Mouse (Mus musculus): ENCODE results near the gene Fam219b. TPM values are rescaled to one million over a fixed set of nuclear protein-coding genes. Genes with fewer than 3 reads are reported as not detected.

The Fam219b gene
- polyA plus RNA-seq, 1 experiment from 2014 or later: 19.0 TPM

GRCm38 (mm10) chr9:57558625-57559024 is 21.3 kb downstream of the Fam219b start:
- Histone ChIP-seq H3K9me3 (ENCODE audit: low read length) (no peaks in the 10 kb centered on the region), H3K27ac (ENCODE audit: low read length) (no peak overlapping the region), H3K9ac (replicated peaks; ENCODE audit: low read length) (no peak overlapping the region), H3K27me3 (ENCODE audit: insufficient read depth, low read length) (0 out of 2 replicates have a peak, but pooled peaks cover 3% of the 10 kb centered on the region), H3K4me1 (ENCODE audit: insufficient read depth, low read length) (peaks cover 27% of the 10 kb centered on the region), H3K36me3 (ENCODE audit: insufficient read depth, low read length) (no peaks in the 10 kb centered on the region), H3K4me2 (replicated peaks; ENCODE audit: low read depth, low read length) (no peak overlapping the region), H3K4me3 (ENCODE audit: low read length) (no peak overlapping the region)
- ATAC-seq (ENCODE audit: low FRiP score, low TSS enrichment): no peak
- WGBS: 81% methylated on average over 4 of the region's 4 CpGs

GRCm38 (mm10) chr9:57559568-57559967 is 22.2 kb downstream of the Fam219b start:
- ATAC-seq (ENCODE audit: low FRiP score, low TSS enrichment): no peak

GRCm38 (mm10) chr9:57560263-57560662 is 22.9 kb downstream of the Fam219b start:
- H3K4me1 ChIP-seq (ENCODE audit: insufficient read depth, low read length): peaks cover 41% of the 10 kb centered on the region
- peak overlapping the region; percentile 69 for H3K4me2 ChIP-seq (replicated peaks; ENCODE audit: low read depth, low read length)
- ATAC-seq (ENCODE audit: low FRiP score, low TSS enrichment): no peak
- H3K4me3 ChIP-seq (ENCODE audit: low read length): peak overlapping the region; percentile 69
- H3K27me3 ChIP-seq (ENCODE audit: insufficient read depth, low read length): 0 out of 2 replicates have a peak, but pooled peaks cover 3% of the 10 kb centered on the region
- peak overlapping the region; percentile 31; the same call in 1 of the 2 replicates for H3K27ac ChIP-seq (ENCODE audit: low read length)
- no peaks in the 10 kb centered on the region for H3K36me3 ChIP-seq (ENCODE audit: insufficient read depth, low read length)
- no peaks in the 10 kb centered on the region for H3K9me3 ChIP-seq (ENCODE audit: low read length)
- peak overlapping the region; percentile 71 for H3K9ac ChIP-seq (replicated peaks; ENCODE audit: low read length)
- WGBS: 24% methylated on average over 7 of the region's 7 CpGs

More at GRCm38 (mm10) chr9:57559568-57559967, 22.2 kb downstream of the Fam219b start:
- H3K4me3 ChIP-seq (ENCODE audit: low read length): no peak overlapping the region
- 77% methylated on average over 2 of the region's 2 CpGs for WGBS
- no peaks in the 10 kb centered on the region for H3K36me3 ChIP-seq (ENCODE audit: insufficient read depth, low read length)
- no peak overlapping the region for H3K9ac ChIP-seq (replicated peaks; ENCODE audit: low read length)
- H3K4me1 ChIP-seq (ENCODE audit: insufficient read depth, low read length): peaks cover 37% of the 10 kb centered on the region
- 0 out of 2 replicates have a peak, but pooled peaks cover 3% of the 10 kb centered on the region for H3K27me3 ChIP-seq (ENCODE audit: insufficient read depth, low read length)
- no peak overlapping the region for H3K27ac ChIP-seq (ENCODE audit: low read length)
- no peaks in the 10 kb centered on the region for H3K9me3 ChIP-seq (ENCODE audit: low read length)
- no peak overlapping the region for H3K4me2 ChIP-seq (replicated peaks; ENCODE audit: low read depth, low read length)

- Histone ChIP-seq H3K27me3 (ENCODE audit: insufficient read depth, low read length) (0 out of 2 replicates have a peak, but pooled peaks cover 3% of the 10 kb centered on the region), H3K27ac (ENCODE audit: low read length) (peak within 1 kb of the TSS; percentile 55), H3K4me3 (ENCODE audit: low read length) (peak within 1 kb of the TSS; percentile 69), H3K4me2 (replicated peaks; ENCODE audit: low read depth, low read length) (peak within 1 kb of the TSS; percentile 69), H3K9ac (replicated peaks; ENCODE audit: low read length) (peak within 1 kb of the TSS; percentile 71), H3K4me1 (ENCODE audit: insufficient read depth, low read length) (peaks cover 49% of the 10 kb centered on the region), H3K36me3 (ENCODE audit: insufficient read depth, low read length) (no peaks in the 10 kb centered on the region), H3K9me3 (ENCODE audit: low read length) (no peaks in the 10 kb centered on the region)
- ATAC-seq (ENCODE audit: low FRiP score, low TSS enrichment): peak; percentile 98
- WGBS: under 1% methylated on average over 37 of the region's 37 CpGs
These were observed 23.8 kb downstream of the Fam219b start, which contains the start of gene Scamp2 for GRCm38 (mm10) chr9:57560861-57561710. Gene Scamp2 (plus strand): TSS chr9:57560943.

- peak overlapping the region; percentile 71 for H3K9ac ChIP-seq (replicated peaks; ENCODE audit: low read length)
- H3K27me3 ChIP-seq (ENCODE audit: insufficient read depth, low read length): 0 out of 2 replicates have a peak, but pooled peaks cover 3% of the 10 kb centered on the region
- no peak for ATAC-seq (ENCODE audit: low FRiP score, low TSS enrichment)
- H3K4me2 ChIP-seq (replicated peaks; ENCODE audit: low read depth, low read length): peak overlapping the region; percentile 69
- H3K27ac ChIP-seq (ENCODE audit: low read length): peak overlapping the region; percentile 77
- peak overlapping the region; percentile 69 for H3K4me3 ChIP-seq (ENCODE audit: low read length)
- H3K36me3 ChIP-seq (ENCODE audit: insufficient read depth, low read length): no peaks in the 10 kb centered on the region
- H3K4me1 ChIP-seq (ENCODE audit: insufficient read depth, low read length): peaks cover 52% of the 10 kb centered on the region
- 69% methylated on average over 13 of the region's 13 CpGs for WGBS
- no peaks in the 10 kb centered on the region for H3K9me3 ChIP-seq (ENCODE audit: low read length)
These were observed 24.4 kb downstream of the Fam219b start for GRCm38 (mm10) chr9:57561711-57562099.

- Histone ChIP-seq H3K27me3 (ENCODE audit: insufficient read depth, low read length) (0 out of 2 replicates have a peak, but pooled peaks cover 3% of the 10 kb centered on the region), H3K4me1 (ENCODE audit: insufficient read depth, low read length) (peaks cover 52% of the 10 kb centered on the region), H3K27ac (ENCODE audit: low read length) (peak overlapping the region; percentile 77), H3K4me3 (ENCODE audit: low read length) (no peak overlapping the region), H3K9ac (replicated peaks; ENCODE audit: low read length) (0 out of 2 replicates have a peak overlapping the region, but pooled peaks have one; percentile 17), H3K9me3 (ENCODE audit: low read length) (no peaks in the 10 kb centered on the region), H3K36me3 (ENCODE audit: insufficient read depth, low read length) (0 out of 2 replicates have a peak, but pooled peaks cover under 1% of the 10 kb centered on the region), H3K4me2 (replicated peaks; ENCODE audit: low read depth, low read length) (peak overlapping the region; percentile 69)
- ATAC-seq (ENCODE audit: low FRiP score, low TSS enrichment): no peak
- WGBS: 47% methylated on average over 4 of the region's 4 CpGs
These were observed 25.6 kb downstream of the Fam219b start for GRCm38 (mm10) chr9:57562896-57563372.

GRCm38 (mm10) chr9:57564609-57565008 is 27.3 kb downstream of the Fam219b start:
- ATAC-seq (ENCODE audit: low FRiP score, low TSS enrichment): no peak
- Histone ChIP-seq H3K4me3 (ENCODE audit: low read length) (no peak overlapping the region), H3K27me3 (ENCODE audit: insufficient read depth, low read length) (no peaks in the 10 kb centered on the region), H3K9me3 (ENCODE audit: low read length) (no peaks in the 10 kb centered on the region), H3K36me3 (ENCODE audit: insufficient read depth, low read length) (peaks cover 17% of the 10 kb centered on the region), H3K4me1 (ENCODE audit: insufficient read depth, low read length) (peaks cover 52% of the 10 kb centered on the region), H3K27ac (ENCODE audit: low read length) (peak overlapping the region; percentile 77; the same call in 1 of the 2 replicates), H3K9ac (replicated peaks; ENCODE audit: low read length) (no peak overlapping the region), H3K4me2 (replicated peaks; ENCODE audit: low read depth, low read length) (no peak overlapping the region)
- WGBS: 37% methylated on average over 6 of the region's 6 CpGs

GRCm38 (mm10) chr9:57565741-57566221 is 28.5 kb downstream of the Fam219b start:
- H3K9ac ChIP-seq (replicated peaks; ENCODE audit: low read length): no peak overlapping the region
- WGBS: 51% methylated on average over 10 of the region's 10 CpGs
- H3K4me2 ChIP-seq (replicated peaks; ENCODE audit: low read depth, low read length): no peak overlapping the region
- H3K27me3 ChIP-seq (ENCODE audit: insufficient read depth, low read length): no peaks in the 10 kb centered on the region
- no peaks in the 10 kb centered on the region for H3K9me3 ChIP-seq (ENCODE audit: low read length)
- peaks cover 48% of the 10 kb centered on the region for H3K4me1 ChIP-seq (ENCODE audit: insufficient read depth, low read length)
- ATAC-seq (ENCODE audit: low FRiP score, low TSS enrichment): no peak
- H3K27ac ChIP-seq (ENCODE audit: low read length): peak overlapping the region; percentile 77
- H3K4me3 ChIP-seq (ENCODE audit: low read length): no peak overlapping the region
- H3K36me3 ChIP-seq (ENCODE audit: insufficient read depth, low read length): peaks cover 21% of the 10 kb centered on the region

- peak; percentile 73 for ATAC-seq (ENCODE audit: low FRiP score, low TSS enrichment)
- H3K9me3 ChIP-seq (ENCODE audit: low read length): no peaks in the 10 kb centered on the region
- H3K36me3 ChIP-seq (ENCODE audit: insufficient read depth, low read length): peaks cover 21% of the 10 kb centered on the region
- 0 out of 2 replicates have a peak overlapping the region, but pooled peaks have one; percentile 1 for H3K9ac ChIP-seq (replicated peaks; ENCODE audit: low read length)
- H3K4me3 ChIP-seq (ENCODE audit: low read length): no peak overlapping the region
- H3K4me2 ChIP-seq (replicated peaks; ENCODE audit: low read depth, low read length): no peak overlapping the region
- 46% methylated on average over 8 of the region's 8 CpGs for WGBS
- H3K4me1 ChIP-seq (ENCODE audit: insufficient read depth, low read length): peaks cover 41% of the 10 kb centered on the region
- peak overlapping the region; percentile 77 for H3K27ac ChIP-seq (ENCODE audit: low read length)
- no peaks in the 10 kb centered on the region for H3K27me3 ChIP-seq (ENCODE audit: insufficient read depth, low read length)
These were observed 29.5 kb downstream of the Fam219b start for GRCm38 (mm10) chr9:57566846-57567245.
